Mouse (Mus musculus) liver, adult 2 months (tissue): Measurements from ENCODE around the gene Dlg1.

Experiments
- CTCF ChIP-seq: fragments of 200-500 bp; IDR thresholded peaks from 2 replicates; pipeline ENCODE4 v1.5.1; 2011; ENCODE audit warnings: low read depth, low read length, control low read depth
- POLR2A ChIP-seq: fragments of 200-500 bp; IDR thresholded peaks from 2 replicates; pipeline ENCODE4 v1.6.1; 2011; ENCODE audit warnings: low read length, control low read depth; ENCODE audit not compliant: insufficient read depth; ENCODE audit errors: extremely low read depth

GRCm38 (mm10) chr16:31775924-31776323 is 112.7 kb downstream of the Dlg1 start:
- no peak for TF ChIP-seq POLR2A
- no peak for TF ChIP-seq CTCF
